Mouse (Mus musculus): Measurements from ENCODE around the gene Ccni. TPM values are rescaled to one million over a fixed set of nuclear protein-coding genes. Genes with fewer than 3 reads are reported as not detected.

Ccni gene
- polyA plus RNA-seq, 1 experiment, result 8.2 TPM

DNA sequence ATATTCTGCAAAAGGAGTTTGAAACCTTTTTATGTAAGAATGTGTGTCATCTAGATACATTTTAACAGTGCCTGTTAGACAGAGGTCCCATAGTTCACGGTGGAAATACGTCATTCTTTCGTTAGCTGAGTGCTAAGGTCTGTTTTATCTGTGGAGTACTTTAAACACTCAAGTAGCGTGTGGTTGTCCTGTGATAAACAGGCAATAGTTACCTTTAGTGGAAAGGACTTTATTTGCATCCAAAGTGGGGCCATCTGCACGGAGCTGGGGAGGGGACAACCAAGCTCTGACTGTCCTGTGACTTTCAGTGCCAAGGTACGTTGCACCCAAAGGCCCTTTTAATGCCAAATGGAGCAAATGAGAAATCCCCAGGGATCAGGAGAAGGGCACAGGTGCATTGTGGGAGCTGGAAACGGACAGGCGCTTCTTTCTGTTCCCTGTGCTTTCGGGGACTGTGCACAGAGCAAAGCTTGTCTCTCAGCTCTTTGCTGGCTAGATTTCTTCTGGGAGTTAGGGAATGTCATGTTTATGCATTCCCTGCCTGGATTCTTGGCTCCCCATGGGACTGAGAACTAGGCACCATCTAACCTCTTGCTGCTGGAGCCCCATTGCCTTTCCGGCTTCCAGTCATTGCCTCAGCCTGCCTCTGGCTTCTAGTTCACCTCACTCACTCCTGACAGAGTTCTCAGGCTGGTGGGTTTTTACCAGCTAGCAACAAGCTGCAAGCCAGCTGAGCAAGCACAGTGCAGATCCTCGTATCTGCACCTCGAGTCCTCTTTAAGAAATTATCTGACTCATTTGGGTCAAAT is 56.1 kb downstream of the Ccni start:
- Histone ChIP-seq H3K4me3 (replicated peaks) (no peak overlapping the region), H3K4me1 (ENCODE audit: control insufficient read depth) (peaks cover 9% of the 10 kb centered on the region), H3K9me3 (ENCODE audit: control insufficient read depth, low read length) (no peaks in the 10 kb centered on the region), H3K27me3 (ENCODE audit: control insufficient read depth) (no peaks in the 10 kb centered on the region), H3K36me3 (ENCODE audit: control insufficient read depth) (peaks cover 5% of the 10 kb centered on the region)
- TF ChIP-seq TAL1 (IDR thresholded peaks at IDR 0.05; ENCODE audit: low read length), result no peak
- no peak for TF ChIP-seq GATA1 (IDR thresholded peaks at IDR 0.05; ENCODE audit: low read length)

DNA sequence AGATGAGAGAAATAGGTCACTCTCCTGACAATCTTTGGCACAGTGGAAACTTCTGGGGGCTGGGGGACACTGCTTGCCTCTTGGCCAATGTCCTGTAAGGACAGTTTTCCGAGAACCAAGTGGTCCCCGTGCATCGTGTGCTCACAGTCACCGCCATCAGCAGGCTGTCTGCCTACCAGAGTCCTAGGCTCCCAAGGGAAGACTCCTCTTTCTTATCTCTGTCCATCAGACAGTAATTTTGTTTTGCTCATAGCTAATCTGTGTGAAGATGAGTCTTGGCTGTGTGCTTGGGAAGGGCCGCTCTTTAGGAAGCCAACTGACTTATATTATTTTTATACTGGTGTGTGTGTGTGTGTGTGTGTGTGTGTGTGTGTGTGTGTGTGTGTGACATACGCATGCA is 60.8 kb downstream of the Ccni start:
- H3K4me1 ChIP-seq (ENCODE audit: control insufficient read depth), result peaks cover 5% of the 10 kb centered on the region
- no peaks in the 10 kb centered on the region for H3K27me3 ChIP-seq (ENCODE audit: control insufficient read depth)
- peaks cover 11% of the 10 kb centered on the region for H3K36me3 ChIP-seq (ENCODE audit: control insufficient read depth)

GRCm38 (mm10) chr5:93144874-93145273 is 61.4 kb downstream of the Ccni start:
- H3K4me1 ChIP-seq (ENCODE audit: control insufficient read depth), result peaks cover 5% of the 10 kb centered on the region
- no peaks in the 10 kb centered on the region for H3K27me3 ChIP-seq (ENCODE audit: control insufficient read depth)
- H3K36me3 ChIP-seq (ENCODE audit: control insufficient read depth), result peaks cover 11% of the 10 kb centered on the region
- no peak overlapping the region for H3K4me3 ChIP-seq (replicated peaks)
- no peaks in the 10 kb centered on the region for H3K9me3 ChIP-seq (ENCODE audit: control insufficient read depth, low read length)
- TF ChIP-seq GATA1 (IDR thresholded peaks at IDR 0.05; ENCODE audit: low read length) (no peak), TAL1 (IDR thresholded peaks at IDR 0.05; ENCODE audit: low read length) (no peak)

More for the DNA sequence above, 60.8 kb downstream of the Ccni start:
- Histone ChIP-seq H3K4me3 (replicated peaks) (no peak overlapping the region), H3K9me3 (ENCODE audit: control insufficient read depth, low read length) (no peaks in the 10 kb centered on the region)
- TF ChIP-seq GATA1 (IDR thresholded peaks at IDR 0.05; ENCODE audit: low read length) (no peak), TAL1 (IDR thresholded peaks at IDR 0.05; ENCODE audit: low read length) (no peak)

DNA sequence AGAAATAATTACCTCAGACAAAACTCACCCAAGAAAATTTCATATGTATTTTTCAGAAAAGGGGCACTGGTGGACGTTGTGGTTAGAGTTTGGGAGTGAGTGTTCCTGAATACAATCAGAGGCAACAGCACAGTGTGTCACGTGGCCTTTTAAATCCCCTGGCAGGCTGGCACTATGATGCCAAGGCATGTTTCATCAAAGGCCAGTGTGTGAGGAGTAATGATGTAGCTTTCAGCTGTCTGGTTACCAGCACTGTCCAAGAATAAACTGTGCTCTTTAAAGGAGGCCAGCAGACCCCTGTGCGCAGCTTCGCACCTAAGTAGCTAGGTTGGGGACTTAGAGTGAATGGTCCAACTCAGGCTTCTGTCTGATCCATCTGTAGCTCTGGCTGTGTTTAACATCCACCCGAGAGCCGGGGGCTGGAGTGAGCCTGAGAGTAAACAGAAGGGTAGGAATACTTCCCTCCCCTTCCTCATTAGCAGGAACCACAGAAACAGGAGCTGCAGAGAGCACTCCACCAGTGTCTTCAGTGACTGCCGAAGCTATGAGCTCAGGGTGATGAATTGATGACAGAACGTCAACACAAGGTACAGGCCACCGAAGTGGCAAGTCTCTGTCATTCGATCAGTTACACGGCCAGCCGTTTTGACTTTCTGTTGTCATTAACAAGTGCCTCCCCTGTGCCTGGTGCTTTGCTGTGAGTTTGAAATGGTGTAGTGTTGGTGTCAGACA is 62.8 kb downstream of the Ccni start:
- Histone ChIP-seq H3K4me3 (replicated peaks) (no peak overlapping the region), H3K4me1 (ENCODE audit: control insufficient read depth) (peaks cover 5% of the 10 kb centered on the region), H3K27me3 (ENCODE audit: control insufficient read depth) (no peaks in the 10 kb centered on the region), H3K36me3 (ENCODE audit: control insufficient read depth) (peaks cover 12% of the 10 kb centered on the region; the same call in 1 of the 2 replicates), H3K9me3 (ENCODE audit: control insufficient read depth, low read length) (no peaks in the 10 kb centered on the region)
- no peak for TF ChIP-seq GATA1 (IDR thresholded peaks at IDR 0.05; ENCODE audit: low read length)
- TF ChIP-seq TAL1 (IDR thresholded peaks at IDR 0.05; ENCODE audit: low read length), result no peak

GRCm38 (mm10) chr5:93140747-93141146 is 65.5 kb downstream of the Ccni start:
- H3K36me3 ChIP-seq (ENCODE audit: control insufficient read depth), result peaks cover 14% of the 10 kb centered on the region; the same call in 1 of the 2 replicates
- H3K9me3 ChIP-seq (ENCODE audit: control insufficient read depth, low read length), result peaks cover 5% of the 10 kb centered on the region; the same call in 1 of the 2 replicates
- TF ChIP-seq GATA1 (IDR thresholded peaks at IDR 0.05; ENCODE audit: low read length) (no peak), TAL1 (IDR thresholded peaks at IDR 0.05; ENCODE audit: low read length) (no peak)
- H3K4me3 ChIP-seq (replicated peaks), result no peak overlapping the region
- peaks cover 4% of the 10 kb centered on the region for H3K4me1 ChIP-seq (ENCODE audit: control insufficient read depth)
- no peaks in the 10 kb centered on the region for H3K27me3 ChIP-seq (ENCODE audit: control insufficient read depth)

DNA sequence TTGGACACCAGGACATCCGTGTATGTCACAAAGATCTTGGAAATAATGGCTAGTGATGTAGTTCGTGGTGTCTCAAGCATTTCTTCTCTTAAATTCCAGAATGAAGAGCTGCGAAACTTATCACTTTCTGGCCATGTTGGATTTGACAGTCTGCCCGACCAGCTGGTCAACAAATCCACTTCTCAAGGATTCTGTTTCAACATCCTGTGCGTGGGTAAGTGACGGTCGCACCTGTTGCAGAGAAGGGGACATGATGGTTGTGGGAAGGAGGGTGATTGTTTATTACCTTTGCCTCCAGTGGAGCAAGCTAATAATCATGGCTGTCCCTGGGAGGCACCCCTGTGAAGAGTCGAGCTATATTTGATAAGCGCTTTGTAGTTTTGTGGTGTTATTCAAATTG is 66.9 kb downstream of the Ccni start:
- Histone ChIP-seq H3K4me3 (replicated peaks) (no peak overlapping the region), H3K4me1 (ENCODE audit: control insufficient read depth) (peaks cover 6% of the 10 kb centered on the region), H3K27me3 (ENCODE audit: control insufficient read depth) (no peaks in the 10 kb centered on the region), H3K36me3 (ENCODE audit: control insufficient read depth) (peaks cover 14% of the 10 kb centered on the region; the same call in 1 of the 2 replicates), H3K9me3 (ENCODE audit: control insufficient read depth, low read length) (peaks cover 5% of the 10 kb centered on the region; the same call in 1 of the 2 replicates)
- TF ChIP-seq GATA1 (IDR thresholded peaks at IDR 0.05; ENCODE audit: low read length) (no peak), TAL1 (IDR thresholded peaks at IDR 0.05; ENCODE audit: low read length) (no peak)

GRCm38 (mm10) chr5:93136956-93137586 is 69.2 kb downstream of the Ccni start:
- Histone ChIP-seq H3K9me3 (ENCODE audit: control insufficient read depth, low read length) (peaks cover 5% of the 10 kb centered on the region; the same call in 1 of the 2 replicates), H3K27me3 (ENCODE audit: control insufficient read depth) (no peaks in the 10 kb centered on the region), H3K4me3 (replicated peaks) (no peak overlapping the region), H3K36me3 (ENCODE audit: control insufficient read depth) (peaks cover 12% of the 10 kb centered on the region; the same call in 1 of the 2 replicates), H3K4me1 (ENCODE audit: control insufficient read depth) (peaks cover 6% of the 10 kb centered on the region)
- no peak for TF ChIP-seq TAL1 (IDR thresholded peaks at IDR 0.05; ENCODE audit: low read length)
- no peak for TF ChIP-seq GATA1 (IDR thresholded peaks at IDR 0.05; ENCODE audit: low read length)

- Histone ChIP-seq H3K9me3 (ENCODE audit: control insufficient read depth, low read length) (peaks cover 5% of the 10 kb centered on the region; the same call in 1 of the 2 replicates), H3K27me3 (ENCODE audit: control insufficient read depth) (no peaks in the 10 kb centered on the region), H3K36me3 (ENCODE audit: control insufficient read depth) (peaks cover 4% of the 10 kb centered on the region; the same call in 1 of the 2 replicates), H3K4me1 (ENCODE audit: control insufficient read depth) (peaks cover 6% of the 10 kb centered on the region), H3K4me3 (replicated peaks) (no peak overlapping the region)
- TF ChIP-seq GATA1 (IDR thresholded peaks at IDR 0.05; ENCODE audit: low read length) (no peak), TAL1 (IDR thresholded peaks at IDR 0.05; ENCODE audit: low read length) (0 out of 3 replicates have a peak, but pooled peaks have one; percentile 12)
Observed at GRCm38 (mm10) chr5:93135368-93136107, 70.8 kb downstream of the Ccni start.
